Mouse (Mus musculus) WW6 (cell line): ENCODE results near the gene Psmd13.

Source experiments
- DNase-seq: peaks from one replicate; pipeline ENCODE4 v3.0.0-alpha.2; 2013; ENCODE audit warnings: low read depth, low spot score

Gene Psmd13

GRCm38 (mm10) chr7:140881696-140882468 lies at the start of gene Psmd13, which contains the start of gene Sirt3:
TSS of gene Psmd13 (plus strand) at chr7:140881968.
TSS of gene Sirt3 (minus strand) at chr7:140882309.
- peak; percentile 87 for DNase-seq

GRCm38 (mm10) chr7:140833341-140833740 lies 48.4 kb upstream of the Psmd13 start:
- DNase-seq, result no peak

DNA sequence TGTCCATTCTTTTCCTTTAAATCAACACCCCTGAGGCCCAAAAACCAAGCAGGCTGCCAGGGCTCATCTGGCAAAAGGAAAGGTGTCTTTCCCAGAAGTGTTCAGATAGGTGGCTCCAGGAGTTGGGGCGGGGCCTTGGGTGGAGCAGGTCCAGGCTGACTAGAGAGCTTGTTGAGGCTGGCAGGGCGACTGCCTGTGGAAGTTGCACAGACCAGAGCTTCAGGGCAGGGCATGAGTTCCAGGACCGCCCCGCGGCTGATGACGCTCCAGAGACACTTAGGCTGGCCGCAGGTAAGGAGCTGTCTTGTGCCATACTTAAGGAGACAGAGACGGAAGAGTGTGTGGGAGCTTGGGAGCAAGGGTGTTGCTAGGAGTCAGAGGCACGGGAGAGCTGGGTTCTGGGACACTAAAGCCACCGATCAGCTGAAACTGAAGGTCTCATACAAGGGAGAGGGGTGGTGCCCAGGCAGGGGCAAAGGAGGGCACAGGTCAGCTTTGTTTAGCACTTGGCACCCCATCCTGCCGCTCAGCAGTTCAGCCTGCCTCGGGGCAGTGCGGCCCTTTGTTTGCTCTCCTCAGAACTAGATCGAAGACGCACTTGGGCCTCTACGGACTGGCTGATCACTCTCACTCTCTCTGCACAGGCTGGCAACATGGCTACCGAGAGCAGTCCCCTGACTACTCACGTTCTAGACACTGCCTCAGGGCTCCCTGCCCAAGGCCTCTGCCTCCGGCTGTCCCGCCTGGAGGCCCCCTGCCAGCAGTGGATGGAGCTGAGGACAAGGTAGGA lies 46.6 kb upstream of the Psmd13 start, which contains the start of gene Urah:
Gene Urah (plus strand): TSS at position 51 of the 790 bp plus-strand sequence.
- DNase-seq, result no peak

DNA sequence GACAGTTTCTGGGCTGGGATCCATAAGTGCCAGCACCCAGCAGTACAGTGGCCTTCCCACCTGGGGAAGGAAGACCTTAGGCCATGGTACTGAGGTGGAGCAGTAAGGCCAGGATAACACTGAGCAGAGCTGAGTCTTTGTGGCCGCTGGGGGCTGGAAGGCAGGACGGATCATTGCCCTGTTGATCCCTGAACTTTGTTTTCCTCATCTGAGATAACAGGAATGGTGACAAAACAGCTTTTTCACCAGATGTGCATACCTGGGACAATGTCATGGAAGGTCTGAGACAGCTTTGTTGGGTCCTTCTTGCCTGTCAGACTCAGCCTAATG lies 46.0 kb upstream of the Psmd13 start:
- no peak for DNase-seq

DNA sequence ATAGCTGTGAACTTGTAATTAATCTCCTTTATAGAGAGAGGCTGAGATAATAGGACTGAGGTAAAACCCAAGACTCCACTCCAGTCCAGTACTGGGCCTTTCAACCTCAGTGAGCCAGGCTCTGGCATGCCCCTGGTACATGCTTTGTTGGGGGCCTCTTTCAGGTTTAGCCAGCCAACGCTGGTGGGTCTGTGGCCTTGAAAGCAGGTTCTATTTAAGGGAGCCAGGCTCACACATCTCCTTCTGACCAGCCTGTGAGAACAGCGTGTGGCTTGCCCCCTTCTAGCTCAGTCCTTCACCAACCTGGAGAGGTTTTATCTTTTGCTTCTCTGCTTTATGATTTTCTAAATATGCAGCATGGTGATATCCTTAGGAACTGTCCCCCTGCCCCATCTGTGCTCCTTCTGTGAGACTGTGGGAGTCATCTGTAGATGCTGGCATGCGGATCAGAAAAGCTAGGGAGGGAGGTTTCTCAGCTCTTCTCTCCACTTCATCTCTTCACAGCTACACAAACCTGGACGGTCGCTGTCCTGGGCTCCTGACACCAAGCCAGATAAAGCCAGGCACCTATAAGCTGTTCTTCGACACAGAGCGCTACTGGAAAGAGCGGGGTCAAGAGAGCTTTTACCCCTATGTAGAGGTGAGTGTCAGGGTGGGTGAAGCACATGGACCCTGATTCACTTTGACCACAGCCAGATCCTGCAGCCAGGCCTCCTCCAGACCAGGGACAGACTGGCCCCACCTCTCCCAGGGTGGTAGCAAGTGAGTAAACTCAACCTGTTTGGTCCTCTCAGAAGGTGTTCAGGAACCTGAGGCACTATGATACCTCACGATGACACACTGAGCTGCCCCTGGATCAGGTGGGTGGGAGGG lies 45.3 kb upstream of the Psmd13 start:
- no peak for DNase-seq

DNA sequence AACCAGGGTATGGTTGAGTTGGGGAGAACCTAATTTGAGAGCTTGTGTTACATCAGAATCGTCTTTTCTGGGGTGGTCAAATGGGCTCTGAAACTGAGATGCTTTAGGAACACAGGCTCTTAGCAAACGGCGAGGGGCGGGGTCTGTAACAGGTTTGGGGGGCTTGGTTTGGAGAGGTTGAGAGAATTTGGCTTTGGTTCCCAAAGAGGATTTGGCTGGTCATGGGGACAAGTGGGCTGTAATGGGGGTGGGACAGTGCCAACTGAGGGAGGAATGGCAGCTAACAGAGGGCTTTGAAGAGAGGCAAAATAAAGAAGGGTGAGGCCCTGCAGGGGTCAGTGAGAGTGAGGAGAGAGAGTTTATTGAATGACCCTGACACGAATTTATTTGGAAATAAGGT lies 42.2 kb upstream of the Psmd13 start:
- DNase-seq, result no peak

GRCm38 (mm10) chr7:140840750-140841735 lies 40.7 kb upstream of the Psmd13 start:
- no peak for DNase-seq

DNA sequence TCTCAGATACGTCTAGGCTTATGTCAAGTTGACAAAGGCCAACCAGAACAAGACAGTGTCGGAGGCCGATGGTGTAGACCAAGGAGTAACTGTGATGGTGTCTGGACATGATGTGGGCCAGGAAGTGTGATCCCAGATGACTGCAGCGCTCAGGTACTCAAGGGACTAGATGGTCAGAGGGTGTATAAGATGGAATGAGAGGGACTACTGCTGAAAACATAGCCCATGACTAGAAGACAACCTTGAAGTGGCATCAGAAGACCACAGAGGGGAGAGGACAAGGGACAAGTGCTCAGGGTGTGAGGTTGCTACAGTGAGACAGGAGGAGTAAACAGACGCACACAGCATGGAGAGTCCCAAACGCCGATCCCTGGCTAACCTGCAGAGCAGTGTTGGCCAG lies 38.0 kb upstream of the Psmd13 start:
- DNase-seq, result no peak

DNA sequence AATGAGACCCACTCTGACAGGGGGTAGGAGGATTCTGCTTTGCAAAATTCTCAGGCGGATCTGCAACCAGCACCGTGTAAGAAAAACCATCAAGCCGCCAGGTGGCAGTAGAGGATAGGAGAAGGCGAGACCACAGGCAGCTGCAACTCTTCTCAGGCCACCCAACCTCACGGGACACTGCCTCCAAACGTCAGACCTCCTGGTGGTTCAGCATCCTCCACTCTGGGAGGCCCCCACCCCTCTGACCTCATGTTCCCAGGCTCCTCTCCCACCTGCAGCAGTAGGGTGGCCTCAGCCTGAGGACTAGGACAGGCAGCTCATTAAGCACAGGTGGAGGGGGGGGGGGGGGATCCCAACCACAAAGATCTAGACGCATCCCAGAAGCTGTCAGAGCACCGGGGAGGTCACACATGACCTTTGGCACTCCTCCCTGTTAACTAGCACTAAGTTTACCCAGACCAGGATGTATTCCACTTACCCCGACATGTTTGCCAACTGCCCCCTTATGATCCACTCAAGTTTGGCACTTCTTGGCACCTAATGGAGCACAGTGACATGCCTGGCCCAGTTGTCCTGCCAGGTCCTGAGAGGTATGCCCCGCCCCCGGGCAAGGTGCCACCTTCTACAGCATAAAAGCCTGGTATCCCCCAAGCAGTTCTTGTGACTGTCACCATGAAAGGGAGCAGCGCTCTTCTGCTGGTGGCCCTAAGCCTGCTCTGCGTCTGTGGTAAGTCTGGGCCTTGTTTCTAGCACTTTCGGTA lies 36.7 kb upstream of the Psmd13 start, which contains the start of gene Scgb1c1:
Gene Scgb1c1 (plus strand): TSS at position 643 of the 761 bp plus-strand sequence.
- no peak for DNase-seq

DNA sequence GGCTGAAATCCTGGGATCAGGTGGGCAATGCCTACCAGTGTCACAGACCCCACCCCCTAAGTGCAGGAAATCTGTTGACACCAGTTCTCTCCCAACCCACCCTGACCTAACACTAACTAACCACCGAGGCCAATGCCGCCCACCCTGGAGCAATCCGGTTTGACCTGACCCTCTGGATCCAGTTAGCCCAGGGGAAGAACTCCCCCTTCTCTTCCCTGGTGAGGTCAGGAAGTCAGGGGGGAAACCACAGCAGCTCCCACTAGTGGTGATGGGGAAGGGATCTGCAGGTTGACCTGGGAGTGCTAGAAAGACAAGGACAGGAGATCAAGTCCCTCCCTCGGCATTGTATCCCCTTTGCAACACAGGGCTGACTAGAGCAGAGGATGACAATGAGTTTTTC lies 36.1 kb upstream of the Psmd13 start:
- DNase-seq, result no peak

DNA sequence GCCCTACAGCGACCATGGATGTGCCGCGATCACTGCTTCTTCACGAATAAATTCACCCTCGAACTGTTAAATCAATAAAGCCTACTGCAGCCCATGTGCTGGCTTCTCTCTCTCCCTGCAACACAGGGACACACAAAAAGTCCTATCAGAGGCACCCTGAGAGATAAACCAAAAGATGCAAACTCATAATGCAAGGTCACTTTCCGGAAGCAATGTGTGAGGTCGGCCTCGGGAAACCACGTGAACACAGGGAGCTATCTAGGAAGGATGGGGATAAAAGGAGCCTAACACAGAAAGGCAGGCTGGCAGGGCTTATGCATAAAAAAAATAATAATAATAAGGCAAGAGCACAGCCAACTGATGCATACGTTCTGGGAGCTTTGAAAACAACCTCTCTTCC lies 35.1 kb upstream of the Psmd13 start:
- DNase-seq, result no peak

DNA sequence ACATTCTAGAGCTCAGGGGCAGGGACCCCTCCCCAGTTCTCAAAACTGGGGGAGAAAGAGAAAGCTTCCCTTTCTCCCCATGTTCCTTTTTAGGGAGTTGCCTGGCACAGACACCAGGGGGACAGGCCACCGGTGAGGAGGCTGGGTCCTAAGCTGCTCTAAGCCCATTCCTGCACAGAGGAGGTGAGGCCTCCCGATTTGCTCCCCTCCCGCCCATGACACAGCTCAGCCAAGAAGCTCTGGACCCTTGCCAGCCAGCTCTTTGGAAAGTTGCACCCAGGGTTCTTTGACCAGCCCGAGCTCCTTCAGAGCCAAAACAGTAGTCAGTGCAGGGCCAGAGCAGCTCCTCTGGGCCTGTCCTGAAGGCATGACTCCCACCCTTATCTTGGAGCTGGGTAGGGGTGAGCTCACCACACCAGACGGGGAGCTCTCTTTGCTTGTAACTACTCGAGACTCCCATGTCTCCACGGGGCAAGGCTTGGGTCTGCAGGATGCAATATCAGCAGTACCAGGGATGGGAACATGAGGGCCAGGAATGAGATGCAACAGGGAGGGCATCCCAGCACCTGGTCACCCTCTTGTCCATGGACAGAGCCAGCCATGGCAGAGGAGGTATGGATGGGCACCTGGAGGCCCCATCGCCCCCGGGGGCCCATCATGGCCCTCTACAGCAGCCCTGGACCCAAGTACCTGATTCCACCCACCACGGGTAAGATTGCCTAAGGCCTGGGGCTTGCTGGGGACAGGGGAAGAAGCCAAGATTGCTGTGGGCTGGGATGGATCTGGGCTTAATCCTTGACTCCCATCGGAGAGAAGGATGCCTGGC lies 33.8 kb upstream of the Psmd13 start, which contains the start of gene Odf3:
Gene Odf3 (plus strand): TSS at position 51 of the 826 bp plus-strand sequence.
- DNase-seq, result no peak

- no peak for DNase-seq
These were observed 33.2 kb upstream of the Psmd13 start for GRCm38 (mm10) chr7:140848591-140848990.

DNA sequence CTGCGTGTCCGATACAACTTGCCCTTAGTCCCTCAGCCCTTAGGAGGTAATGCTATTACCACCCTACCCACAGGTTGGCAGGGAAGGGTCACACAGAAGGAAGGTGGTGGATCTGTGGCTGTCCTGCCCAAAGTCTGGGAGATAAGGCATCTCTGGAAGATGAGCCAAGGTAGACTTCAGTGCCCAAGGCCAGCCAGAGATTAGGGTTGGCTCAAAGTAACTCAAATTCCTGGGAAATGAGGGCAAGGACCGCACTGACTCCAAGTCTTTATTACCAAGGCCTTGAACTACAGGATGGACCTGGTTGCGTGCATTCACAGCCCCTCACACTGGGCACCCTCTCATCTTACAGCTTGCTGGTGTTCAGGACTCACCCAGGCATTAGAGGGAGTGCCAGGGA lies 29.9 kb upstream of the Psmd13 start:
- no peak for DNase-seq

GRCm38 (mm10) chr7:140853386-140853785 lies 28.4 kb upstream of the Psmd13 start:
- DNase-seq, result no peak

DNA sequence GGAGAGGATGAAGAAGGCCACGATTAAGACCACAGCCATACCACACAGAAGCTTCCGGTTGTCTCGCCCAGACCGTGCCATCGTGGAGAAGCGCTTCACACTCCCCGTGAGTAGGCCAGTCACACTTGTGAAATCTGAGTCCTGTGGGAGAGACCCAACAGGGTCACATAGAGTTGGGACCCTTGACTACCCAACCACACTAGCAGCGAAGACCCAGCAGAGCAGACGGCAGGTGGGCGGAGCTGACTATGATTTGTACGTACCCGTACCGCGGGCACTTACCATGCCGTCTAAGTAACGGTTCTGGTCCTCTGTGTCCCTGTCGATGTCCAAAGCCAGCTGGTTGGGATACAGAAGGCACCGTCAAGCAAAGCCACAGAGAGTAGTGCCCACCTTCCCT lies 27.3 kb upstream of the Psmd13 start:
- DNase-seq, result no peak

- DNase-seq, result no peak
These were observed 26.6 kb upstream of the Psmd13 start for GRCm38 (mm10) chr7:140855181-140855580.

DNA sequence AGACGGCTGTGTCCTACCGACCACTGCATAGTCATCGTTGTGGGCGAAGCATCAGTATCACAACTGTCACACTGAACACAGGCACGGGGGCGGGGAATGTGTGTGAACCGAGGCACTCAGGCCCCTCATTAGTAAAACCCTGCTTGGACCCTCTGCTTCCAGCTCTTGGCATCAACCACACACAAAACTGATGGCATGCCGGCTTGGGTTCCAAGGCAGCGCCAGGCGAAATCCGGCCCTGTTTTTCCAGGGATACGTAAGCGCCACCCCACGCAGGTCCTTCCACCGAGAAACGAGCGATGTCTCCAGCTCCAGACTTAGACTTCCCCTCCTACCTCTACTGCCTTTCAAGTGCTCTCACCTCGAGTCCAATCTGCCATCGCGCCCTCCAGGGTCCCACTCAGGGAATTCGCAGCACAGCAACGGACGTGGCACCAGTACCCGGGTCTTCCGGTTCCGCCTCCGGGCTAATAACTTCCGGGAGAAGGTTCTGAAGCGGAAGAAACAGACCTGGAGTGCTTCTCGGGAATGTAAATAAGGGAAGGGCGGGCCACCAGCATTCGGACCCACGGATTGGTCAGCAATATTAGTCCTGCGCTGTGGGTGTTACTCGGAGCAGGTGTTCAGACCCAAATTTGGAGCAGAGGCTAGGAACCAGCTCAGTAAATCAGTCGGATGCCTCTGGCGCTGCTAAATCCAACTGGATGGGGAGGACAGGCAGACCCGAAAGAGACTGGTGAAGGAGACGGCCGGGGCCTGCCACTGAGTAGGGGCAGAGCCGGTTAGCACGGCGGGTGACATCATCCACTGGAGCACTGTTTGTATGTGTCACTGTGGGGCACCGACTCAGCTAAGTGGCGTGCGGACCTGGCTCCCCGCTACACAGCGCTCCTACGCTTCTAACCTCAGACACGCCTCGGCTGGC lies 25.6 kb upstream of the Psmd13 start, which contains the start of gene Gm45785:
Gene Gm45785 (minus strand): TSS at position 472 of the 925 bp plus-strand sequence.
- DNase-seq, result peak; percentile 79
